Mouse (Mus musculus): ENCODE data around the gene Prg3.

- TF ChIP-seq CTCF (IDR thresholded peaks at IDR 0.05; ENCODE audit: low read depth) (no peak), EP300 (optimal IDR thresholded peaks at IDR 0.05) (no peak)
Observed at GRCm38 (mm10) chr2:84939306-84939705, 48.7 kb upstream of the Prg3 start.
